In genomic region chr4:119189392-119189791, GRCm38 (mm10) we compare ENCODE assay signal across 23 mouse cellular contexts. TPM values are rescaled to one million over a fixed set of nuclear protein-coding genes. Genes with fewer than 3 reads are reported as not detected.
A peak's percentile ranks its signal among the peaks of the same experiment; 100 is the strongest.
DNase-seq lines count a peak whose midpoint lies in the region; ATAC-seq and TF ChIP-seq lines count a peak whose summit lies in the region.
"Had no signal": no experiment of that assay in that cellular context is flagged by ENCODE, and none has a peak within 500 bp of the region (broad histone marks: within the 10 kb centered on the region; RNA-seq: fewer than 3 reads in every experiment).

No protein-coding gene starts in this region.

- H3K27me3 ChIP-seq in forebrain, embryonic 10.5 days (ENCODE audit: poor library complexity, severe bottlenecking), result no peaks in the 10 kb centered on the region
- H3K27me3 ChIP-seq in forebrain, postnatal 0 days (ENCODE audit: insufficient read depth, low read length), result no peaks in the 10 kb centered on the region
- H3K27me3 ChIP-seq in lung, embryonic 14.5 days (ENCODE audit: insufficient read depth, low read length), result no peaks in the 10 kb centered on the region
- no peaks in the 10 kb centered on the region for H3K27me3 ChIP-seq in lung, postnatal 0 days (replicated peaks; ENCODE audit: insufficient read depth, low read length)
- H3K27me3 ChIP-seq in MEL (ENCODE audit: control insufficient read depth in 1 of 2, insufficient read depth in 2 of 2, low read length in 2 of 2), result no peaks in the 10 kb centered on the region
- no peaks in the 10 kb centered on the region for H3K27me3 ChIP-seq in liver, embryonic 15.5 days
- H3K27me3 ChIP-seq: neural tube, embryonic 15.5 days had no signal

- no peak overlapping the region for H3K9ac ChIP-seq in forebrain, postnatal 0 days
- H3K9ac ChIP-seq in lung, embryonic 14.5 days, result peak overlapping the region; percentile 6; the same call in 1 of the 2 replicates
- H3K9ac ChIP-seq in lung, postnatal 0 days (replicated peaks; ENCODE audit: low read depth), result no peak overlapping the region
- peak overlapping the region; percentile 98 for H3K9ac ChIP-seq in MEL (ENCODE audit: control insufficient read depth, low read depth, low read length, poor library complexity, severe bottlenecking)
- peak overlapping the region; percentile 88 for H3K9ac ChIP-seq in liver, embryonic 15.5 days
- H3K9ac ChIP-seq: embryonic facial prominence, embryonic 13.5 days; limb, embryonic 12.5 days; lung, embryonic 15.5 days; neural tube, embryonic 15.5 days had no signal

- no peak overlapping the region for H3K4me2 ChIP-seq in forebrain, postnatal 0 days (ENCODE audit: low read depth)
- no peak overlapping the region for H3K4me2 ChIP-seq in lung, embryonic 14.5 days
- H3K4me2 ChIP-seq in lung, postnatal 0 days (replicated peaks; ENCODE audit: low read depth, low read length), result no peak overlapping the region
- 0 out of 2 replicates have a peak overlapping the region, but pooled peaks have one; percentile 72 for H3K4me2 ChIP-seq in liver, embryonic 15.5 days
- H3K4me2 ChIP-seq: embryonic facial prominence, embryonic 13.5 days; limb, embryonic 12.5 days; lung, embryonic 15.5 days; neural tube, embryonic 15.5 days had no signal

- no peak for TF ChIP-seq CTCF in forebrain, postnatal 0 days (IDR thresholded peaks at IDR 0.05; ENCODE audit: low read depth)
- TF ChIP-seq CTCF in lung, embryonic 14.5 days (IDR thresholded peaks at IDR 0.05; ENCODE audit: low read depth), result no peak
- TF ChIP-seq CTCF in lung, postnatal 0 days (IDR thresholded peaks at IDR 0.05), result no peak
- no peak for TF ChIP-seq CTCF in MEL (IDR thresholded peaks at IDR 0.05 in 2 of 3, conservative IDR thresholded peaks at IDR 0.05 in 1 of 3; ENCODE audit: control insufficient read depth in 1 of 3, insufficient read depth in 1 of 3, low read depth in 2 of 3, low read length in 3 of 3, poor library complexity in 1 of 3, severe bottlenecking in 1 of 3)

- no peak for TF ChIP-seq RAD21 in MEL (IDR thresholded peaks at IDR 0.05; ENCODE audit: low read depth, low read length)

- H3K9me3 ChIP-seq in forebrain, embryonic 10.5 days, result no peaks in the 10 kb centered on the region
- H3K9me3 ChIP-seq in forebrain, postnatal 0 days (ENCODE audit: low read length), result no peaks in the 10 kb centered on the region
- H3K9me3 ChIP-seq in lung, embryonic 14.5 days (ENCODE audit: low read depth, low read length), result no peaks in the 10 kb centered on the region
- no peaks in the 10 kb centered on the region for H3K9me3 ChIP-seq in lung, postnatal 0 days (ENCODE audit: low read length)
- no peaks in the 10 kb centered on the region for H3K9me3 ChIP-seq in MEL (replicated peaks; ENCODE audit: insufficient read depth, low read length)
- no peaks in the 10 kb centered on the region for H3K9me3 ChIP-seq in liver, embryonic 15.5 days (replicated peaks)
- H3K9me3 ChIP-seq: embryonic facial prominence, embryonic 13.5 days; limb, embryonic 12.5 days; lung, embryonic 15.5 days; neural tube, embryonic 15.5 days had no signal

- 88% methylated on average over 6 of the region's 6 CpGs for WGBS in forebrain, embryonic 10.5 days
- 65% methylated on average over 6 of the region's 6 CpGs for WGBS in forebrain, postnatal 0 days
- WGBS in lung, embryonic 14.5 days, result 71% methylated on average over 6 of the region's 6 CpGs
- 68% methylated on average over 6 of the region's 6 CpGs for WGBS in lung, postnatal 0 days
- 21% methylated on average over 6 of the region's 6 CpGs for WGBS in liver, embryonic 15.5 days (ENCODE audit: insufficient replicate concordance)

- DNase-seq in forebrain, embryonic 10.5 days (ENCODE audit: extremely low spot score, low spot score), result no peak
- no peak for DNase-seq in forebrain, postnatal 0 days
- DNase-seq in lung, embryonic 14.5 days, result no peak
- no peak for DNase-seq in lung, postnatal 0 days (ENCODE audit: low spot score)
- DNase-seq in MEL (ENCODE audit: low read depth, low spot score), result peak; percentile 67
- DNase-seq in ovary, postnatal 14 days (ENCODE audit: low spot score), result no peak
- DNase-seq: adrenal gland, postnatal 14 days; cerebellum, adult 11 months; cerebellum, postnatal 10 days; gastrocnemius, postnatal 14 days; heart, postnatal 36 days; kidney, adult 18-20 months; thymus, postnatal 25 days had no signal

- no peak for TF ChIP-seq EP300 in lung, postnatal 0 days (IDR thresholded peaks at IDR 0.05)
- no peak for TF ChIP-seq EP300 in MEL (IDR thresholded peaks at IDR 0.05; ENCODE audit: low read depth in 1 of 2, low read length in 2 of 2)

- no peak for ATAC-seq in forebrain, postnatal 0 days
- no peak for ATAC-seq in lung, embryonic 14.5 days (ENCODE audit: insufficient read depth)
- ATAC-seq in lung, postnatal 0 days, result no peak
- 0 out of 2 replicates have a peak, but pooled peaks have one; percentile 29 for ATAC-seq in liver, embryonic 15.5 days (ENCODE audit: insufficient read depth)
- ATAC-seq: CD4-positive, CD25-positive, alpha-beta regulatory T cell, adult 4 months; midbrain, embryonic 16.5 days had no signal

- peak overlapping the region; percentile 20; the same call in 1 of the 2 replicates for H3K4me3 ChIP-seq in forebrain, embryonic 10.5 days
- no peak overlapping the region for H3K4me3 ChIP-seq in forebrain, postnatal 0 days (ENCODE audit: low read depth, low read length)
- peak overlapping the region; percentile 22; the same call in 1 of the 2 replicates for H3K4me3 ChIP-seq in lung, embryonic 14.5 days (ENCODE audit: low read depth, low read length)
- no peak overlapping the region for H3K4me3 ChIP-seq in lung, postnatal 0 days (ENCODE audit: low read depth, low read length)
- peak overlapping the region; percentile 74 to 96 for H3K4me3 ChIP-seq in MEL (ENCODE audit: control insufficient read depth in 1 of 2, insufficient read depth in 1 of 2, low read depth in 2 of 2, low read length in 2 of 2)
- H3K4me3 ChIP-seq in liver, embryonic 15.5 days (replicated peaks), result peak overlapping the region; percentile 76
- H3K4me3 ChIP-seq: embryonic facial prominence, embryonic 13.5 days; limb, embryonic 12.5 days; lung, embryonic 15.5 days; neural tube, embryonic 15.5 days had no signal

- H3K4me1 ChIP-seq in forebrain, embryonic 10.5 days, result no peaks in the 10 kb centered on the region
- no peaks in the 10 kb centered on the region for H3K4me1 ChIP-seq in forebrain, postnatal 0 days (ENCODE audit: insufficient read depth)
- H3K4me1 ChIP-seq in lung, embryonic 14.5 days (ENCODE audit: insufficient read depth), result no peaks in the 10 kb centered on the region
- no peaks in the 10 kb centered on the region for H3K4me1 ChIP-seq in lung, postnatal 0 days (ENCODE audit: insufficient read depth, low read depth, low read length)
- H3K4me1 ChIP-seq in MEL (ENCODE audit: control insufficient read depth in 1 of 2, insufficient read depth in 2 of 2, low read length in 2 of 2), result peaks cover 18 to 54% of the 10 kb centered on the region in 2 experiments
- peaks cover 69% of the 10 kb centered on the region for H3K4me1 ChIP-seq in liver, embryonic 15.5 days (replicated peaks)
- H3K4me1 ChIP-seq: embryonic facial prominence, embryonic 13.5 days; limb, embryonic 12.5 days; lung, embryonic 15.5 days; neural tube, embryonic 15.5 days had no signal

- peak overlapping the region; percentile 56; the same call in 1 of the 2 replicates for H3K27ac ChIP-seq in forebrain, embryonic 10.5 days
- H3K27ac ChIP-seq in forebrain, postnatal 0 days (ENCODE audit: low read depth, low read length), result no peak overlapping the region
- H3K27ac ChIP-seq in lung, embryonic 14.5 days (ENCODE audit: low read depth), result 0 out of 2 replicates have a peak overlapping the region, but pooled peaks have one; percentile 15
- H3K27ac ChIP-seq in lung, postnatal 0 days (ENCODE audit: low read length), result no peak overlapping the region
- peak overlapping the region; percentile 100 for H3K27ac ChIP-seq in MEL (ENCODE audit: control insufficient read depth, low read depth, low read length)
- peak overlapping the region; percentile 98 for H3K27ac ChIP-seq in liver, embryonic 15.5 days (replicated peaks)
- H3K27ac ChIP-seq: embryonic facial prominence, embryonic 13.5 days; kidney, postnatal 0 days; limb, embryonic 12.5 days; lung, embryonic 15.5 days; macrophage; neural tube, embryonic 15.5 days had no signal

- TF ChIP-seq POLR2A in MEL (IDR thresholded peaks at IDR 0.05; ENCODE audit: control insufficient read depth in 1 of 2, insufficient read depth in 1 of 2, low read depth in 1 of 2, low read length in 2 of 2, poor library complexity in 1 of 2), result no peak

- H3K36me3 ChIP-seq in forebrain, embryonic 10.5 days (replicated peaks), result no peaks in the 10 kb centered on the region
- no peaks in the 10 kb centered on the region for H3K36me3 ChIP-seq in forebrain, postnatal 0 days (ENCODE audit: insufficient read depth)
- no peaks in the 10 kb centered on the region for H3K36me3 ChIP-seq in lung, embryonic 14.5 days (ENCODE audit: insufficient read depth)
- H3K36me3 ChIP-seq in lung, postnatal 0 days (ENCODE audit: insufficient read depth, low read length), result no peaks in the 10 kb centered on the region
- peaks cover 8 to 68% of the 10 kb centered on the region in 2 experiments for H3K36me3 ChIP-seq in MEL (ENCODE audit: control insufficient read depth in 1 of 2, insufficient read depth in 2 of 2, low read length in 2 of 2)
- H3K36me3 ChIP-seq in liver, embryonic 15.5 days (replicated peaks), result peaks cover 45% of the 10 kb centered on the region
- H3K36me3 ChIP-seq: embryonic facial prominence, embryonic 13.5 days; limb, embryonic 12.5 days; lung, embryonic 15.5 days; neural tube, embryonic 15.5 days had no signal

- peaks cover 44% of the 10 kb centered on the region for H3K79me2 ChIP-seq in MEL (ENCODE audit: control insufficient read depth, insufficient read depth, low read length, poor library complexity)

RNA-seq across cellular contexts. Expression of gene Ermap, which starts 0.4 kb away (rescaled TPM):
- polyA plus RNA-seq in forebrain, embryonic 10.5 days (2016; fragmentation: Nextera tagmentation; extraction: Ambion mirVana), result 9.8 and 12.3 TPM in 2 replicates
- total RNA-seq in forebrain, postnatal 0 days (2014; rRNA removed), result 0.15 and 0.33 TPM in 2 replicates
- 0.24 and 0.36 TPM in 2 replicates for polyA plus RNA-seq in forebrain, postnatal 0 days (2015; fragmentation: Nextera tagmentation; extraction: Ambion mirVana)
- polyA plus RNA-seq in lung, embryonic 14.5 days (2014; fragmentation: Nextera tagmentation; extraction: Ambion mirVana), result 0.57 and 0.79 TPM in 2 replicates
- 1.9 and 2.2 TPM in 2 replicates for polyA plus RNA-seq in lung, postnatal 0 days (2015; fragmentation: Nextera tagmentation; extraction: Ambion mirVana)
- 125 and 138 TPM in 2 replicates for total RNA-seq in MEL (2012; rRNA removed)
- polyA plus RNA-seq in MEL (2012; ENCODE audit: insufficient read depth in 1 of 2, insufficient read length in 2 of 2, low read depth in 1 of 2, low replicate concordance in 2 of 2, missing spikeins in 1 of 2), result 100 to 1,000 TPM in 1 of 2 experiments, 10 to 100 TPM in 1; 44.1 to 247 TPM
- polyA plus RNA-seq in liver, embryonic 15.5 days (2015; fragmentation: Nextera tagmentation; extraction: Ambion mirVana), result 386 and 428 TPM in 2 replicates
- polyA plus RNA-seq: CD4-positive, CD25-positive, alpha-beta regulatory T cell, adult 4 months; macrophage had no signal

RNA-seq across cellular contexts. Expression of gene Svbp, which starts 5.7 kb away (rescaled TPM):
- polyA plus RNA-seq in forebrain, embryonic 10.5 days (2016; fragmentation: Nextera tagmentation; extraction: Ambion mirVana), result 126 and 138 TPM in 2 replicates
- 124 and 139 TPM in 2 replicates for total RNA-seq in forebrain, postnatal 0 days (2014; rRNA removed)
- 227 and 298 TPM in 2 replicates for polyA plus RNA-seq in forebrain, postnatal 0 days (2015; fragmentation: Nextera tagmentation; extraction: Ambion mirVana)
- polyA plus RNA-seq in lung, embryonic 14.5 days (2014; fragmentation: Nextera tagmentation; extraction: Ambion mirVana), result 134 TPM in 2 replicates
- polyA plus RNA-seq in lung, postnatal 0 days (2015; fragmentation: Nextera tagmentation; extraction: Ambion mirVana), result 99.9 and 101 TPM in 2 replicates
- total RNA-seq in MEL (2012; rRNA removed), result 63.7 and 64.7 TPM in 2 replicates
- 100 to 1,000 TPM in 1 of 2 experiments, not detected in 1; 131 TPM for polyA plus RNA-seq in MEL (2012; ENCODE audit: insufficient read depth in 1 of 2, insufficient read length in 2 of 2, low read depth in 1 of 2, low replicate concordance in 2 of 2, missing spikeins in 1 of 2)
- polyA plus RNA-seq in liver, embryonic 15.5 days (2015; fragmentation: Nextera tagmentation; extraction: Ambion mirVana), result 82.6 and 91.9 TPM in 2 replicates

RNA-seq across cellular contexts. Expression of gene Zfp691, which starts 15.4 kb away (rescaled TPM):
- polyA plus RNA-seq in forebrain, embryonic 10.5 days (2016; fragmentation: Nextera tagmentation; extraction: Ambion mirVana), result 10.5 and 10.6 TPM in 2 replicates
- total RNA-seq in forebrain, postnatal 0 days (2014; rRNA removed), result 6.5 and 7.2 TPM in 2 replicates
- polyA plus RNA-seq in forebrain, postnatal 0 days (2015; fragmentation: Nextera tagmentation; extraction: Ambion mirVana), result 1.2 and 2.2 TPM in 2 replicates
- 6.8 and 7.7 TPM in 2 replicates for polyA plus RNA-seq in lung, embryonic 14.5 days (2014; fragmentation: Nextera tagmentation; extraction: Ambion mirVana)
- polyA plus RNA-seq in lung, postnatal 0 days (2015; fragmentation: Nextera tagmentation; extraction: Ambion mirVana), result 4.6 and 5.8 TPM in 2 replicates
- 6.3 and 6.7 TPM in 2 replicates for total RNA-seq in MEL (2012; rRNA removed)
- polyA plus RNA-seq in MEL (2012; ENCODE audit: insufficient read depth in 1 of 2, insufficient read length in 2 of 2, low read depth in 1 of 2, low replicate concordance in 2 of 2, missing spikeins in 1 of 2), result 1 to 10 TPM in 1 of 2 experiments, not detected in 1; 9.9 TPM
- 2.2 and 2.5 TPM in 2 replicates for polyA plus RNA-seq in liver, embryonic 15.5 days (2015; fragmentation: Nextera tagmentation; extraction: Ambion mirVana)

RNA-seq across cellular contexts. Expression of gene Tmem269, which starts 28.6 kb away (rescaled TPM):
- polyA plus RNA-seq in forebrain, embryonic 10.5 days (2016; fragmentation: Nextera tagmentation; extraction: Ambion mirVana), result not detected in 2 replicates
- 0.15 TPM in 1 of 2 replicates, not detected in the other for total RNA-seq in forebrain, postnatal 0 days (2014; rRNA removed)
- 0.62 and 0.65 TPM in 2 replicates for polyA plus RNA-seq in forebrain, postnatal 0 days (2015; fragmentation: Nextera tagmentation; extraction: Ambion mirVana)
- polyA plus RNA-seq in lung, embryonic 14.5 days (2014; fragmentation: Nextera tagmentation; extraction: Ambion mirVana), result not detected in 2 replicates
- polyA plus RNA-seq in lung, postnatal 0 days (2015; fragmentation: Nextera tagmentation; extraction: Ambion mirVana), result 0.10 and 0.18 TPM in 2 replicates
- not detected in 2 replicates for total RNA-seq in MEL (2012; rRNA removed)
- under 1 TPM in 1 of 2 experiments, not detected in 1; 0.07 TPM for polyA plus RNA-seq in MEL (2012; ENCODE audit: insufficient read depth in 1 of 2, insufficient read length in 2 of 2, low read depth in 1 of 2, low replicate concordance in 2 of 2, missing spikeins in 1 of 2)
- polyA plus RNA-seq in liver, embryonic 15.5 days (2015; fragmentation: Nextera tagmentation; extraction: Ambion mirVana), result not detected in 2 replicates
- total RNA-seq: ES-E14; gastrocnemius, postnatal 14 days; heart, postnatal 36 days had no signal
- polyA plus RNA-seq: CD4-positive, CD25-positive, alpha-beta regulatory T cell, adult 4 months; embryonic facial prominence, embryonic 13.5 days; limb, embryonic 12.5 days; lung, embryonic 15.5 days; macrophage had no signal

RNA-seq across cellular contexts. Expression of gene AU022252, which starts 43.1 kb away (rescaled TPM):
- 32.7 and 41.6 TPM in 2 replicates for polyA plus RNA-seq in forebrain, embryonic 10.5 days (2016; fragmentation: Nextera tagmentation; extraction: Ambion mirVana)
- total RNA-seq in forebrain, postnatal 0 days (2014; rRNA removed), result 17.6 and 23.2 TPM in 2 replicates
- 22.7 and 23.4 TPM in 2 replicates for polyA plus RNA-seq in forebrain, postnatal 0 days (2015; fragmentation: Nextera tagmentation; extraction: Ambion mirVana)
- 29.0 and 32.3 TPM in 2 replicates for polyA plus RNA-seq in lung, embryonic 14.5 days (2014; fragmentation: Nextera tagmentation; extraction: Ambion mirVana)
- polyA plus RNA-seq in lung, postnatal 0 days (2015; fragmentation: Nextera tagmentation; extraction: Ambion mirVana), result 16.9 and 21.1 TPM in 2 replicates
- total RNA-seq in MEL (2012; rRNA removed), result 12.3 and 12.8 TPM in 2 replicates
- 10 to 100 TPM in 1 of 2 experiments, not detected in 1; 24.9 TPM for polyA plus RNA-seq in MEL (2012; ENCODE audit: insufficient read depth in 1 of 2, insufficient read length in 2 of 2, low read depth in 1 of 2, low replicate concordance in 2 of 2, missing spikeins in 1 of 2)
- 11.4 and 11.5 TPM in 2 replicates for polyA plus RNA-seq in liver, embryonic 15.5 days (2015; fragmentation: Nextera tagmentation; extraction: Ambion mirVana)

Comparison
In these comparisons a context has a peak if more than half of its experiments do, and no peak if none do; other contexts are left out.
1. H3K27ac ChIP-seq: peak in forebrain, embryonic 10.5 days (single experiment), lung, embryonic 14.5 days (single experiment), MEL (single experiment) and liver, embryonic 15.5 days (single experiment); none in forebrain, postnatal 0 days (single experiment) and lung, postnatal 0 days (single experiment).
2. H3K4me3 ChIP-seq: peak in forebrain, embryonic 10.5 days (single experiment), lung, embryonic 14.5 days (single experiment), MEL (2 of 2) and liver, embryonic 15.5 days (single experiment); none in forebrain, postnatal 0 days (single experiment) and lung, postnatal 0 days (single experiment).
3. H3K9ac ChIP-seq: peak in lung, embryonic 14.5 days (single experiment), MEL (single experiment) and liver, embryonic 15.5 days (single experiment); none in forebrain, postnatal 0 days (single experiment) and lung, postnatal 0 days (single experiment).